Mouse (Mus musculus): ENCODE data around the gene H2-Q4.
"Not testable (repeated sequence)": the region's sequence is repeated elsewhere in the genome, so short reads cannot be mapped to it uniquely, and the experiment has no call there.

Gene H2-Q4

DNA sequence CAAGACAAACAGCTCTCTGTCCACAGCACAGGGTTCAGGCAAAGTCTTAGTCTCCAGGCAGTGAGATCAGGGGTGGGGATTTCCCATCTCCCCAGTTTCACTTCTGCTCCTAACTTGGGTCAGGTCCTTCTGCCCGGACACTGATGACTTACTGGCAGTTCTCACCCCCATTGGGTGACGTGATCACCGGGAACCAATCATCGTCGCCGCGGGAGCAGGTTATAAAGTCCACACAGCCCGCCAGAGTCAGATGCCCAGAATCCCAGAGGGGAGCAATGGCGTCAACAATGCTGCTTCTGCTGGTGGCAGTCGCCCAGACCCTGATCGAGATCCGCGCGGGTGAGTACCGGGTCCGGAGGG lies at the start of gene H2-Q4:
Gene H2-Q4 (plus strand): TSS at position 249 of the 360 bp plus-strand sequence.
- peak; percentile 84 for DNase-seq (ENCODE audit: extremely low spot score)

DNA sequence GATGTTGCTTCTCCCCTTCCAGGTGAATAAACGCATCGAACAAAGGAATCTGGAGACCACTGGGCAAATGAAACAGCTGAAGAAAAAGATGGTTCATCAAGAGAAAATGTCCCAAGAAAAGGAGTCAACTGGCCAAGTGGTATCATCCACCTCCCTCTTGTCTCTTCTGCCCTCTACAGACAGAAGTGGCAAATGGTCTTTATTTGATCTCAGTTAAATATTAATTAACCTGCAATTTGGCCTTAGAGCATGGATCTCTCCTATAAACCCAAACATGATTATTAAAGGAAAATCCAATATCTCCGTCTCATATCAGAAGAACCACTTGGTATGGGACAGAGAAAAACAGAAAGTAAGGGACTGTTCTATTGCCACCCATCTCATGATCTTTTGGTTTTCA lies 49.7 kb upstream of the H2-Q4 start:
- not testable (repeated sequence) for DNase-seq (ENCODE audit: extremely low spot score)

DNA sequence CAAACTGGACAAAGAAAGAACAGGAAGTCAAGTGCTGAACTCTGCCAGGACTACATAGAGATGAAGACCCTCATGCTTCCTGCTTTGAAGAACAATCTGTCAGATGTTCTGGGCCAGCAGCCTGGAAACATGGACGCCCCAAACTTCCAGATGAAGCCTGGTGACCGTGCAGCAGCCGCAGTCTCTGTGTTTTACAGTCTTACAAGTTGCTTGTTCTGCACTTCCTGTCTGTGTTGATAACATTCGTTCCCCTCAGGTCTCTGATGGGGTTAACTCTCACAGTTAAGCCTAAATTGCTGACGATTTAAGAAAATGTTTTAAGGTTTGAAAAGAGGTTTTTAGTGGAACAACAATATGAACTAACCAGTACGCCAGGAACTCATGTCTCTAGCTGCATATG lies 47.9 kb upstream of the H2-Q4 start:
- not testable (repeated sequence) for DNase-seq (ENCODE audit: extremely low spot score)

DNA sequence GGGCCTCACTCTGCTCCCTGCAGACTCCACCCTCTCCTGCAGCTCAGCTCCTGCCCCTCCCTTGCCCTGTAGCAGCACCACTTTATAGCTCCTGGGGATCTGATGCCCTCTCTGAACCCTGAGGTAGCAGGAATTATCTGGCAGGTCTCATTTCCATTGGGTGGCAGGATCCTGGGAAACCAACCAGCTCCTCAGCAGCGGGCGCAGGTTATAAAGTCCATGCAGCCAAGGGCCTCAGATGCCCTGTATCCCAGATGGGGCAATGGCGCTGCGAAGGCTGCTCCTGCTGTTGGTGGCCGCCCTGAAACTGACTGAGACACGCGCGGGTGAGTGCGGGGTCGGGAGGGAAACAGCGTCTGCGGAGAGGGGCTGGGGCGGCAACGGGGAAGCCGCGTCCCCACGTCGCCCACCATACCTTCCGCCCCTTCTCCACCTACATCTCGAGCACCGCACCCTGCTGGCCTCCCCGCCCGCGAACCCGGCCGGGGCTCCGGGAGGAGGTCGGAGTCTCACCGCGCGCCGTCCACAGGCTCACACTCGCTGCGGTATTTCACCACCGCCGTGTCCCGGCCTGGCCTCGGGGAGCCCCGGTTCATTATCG lies 37.2 kb upstream of the H2-Q4 start, which contains the start of gene H2-Q2:
Gene H2-Q2 (plus strand): TSS at position 172 of the 601 bp plus-strand sequence.
- DNase-seq (ENCODE audit: extremely low spot score) = no peak

DNA sequence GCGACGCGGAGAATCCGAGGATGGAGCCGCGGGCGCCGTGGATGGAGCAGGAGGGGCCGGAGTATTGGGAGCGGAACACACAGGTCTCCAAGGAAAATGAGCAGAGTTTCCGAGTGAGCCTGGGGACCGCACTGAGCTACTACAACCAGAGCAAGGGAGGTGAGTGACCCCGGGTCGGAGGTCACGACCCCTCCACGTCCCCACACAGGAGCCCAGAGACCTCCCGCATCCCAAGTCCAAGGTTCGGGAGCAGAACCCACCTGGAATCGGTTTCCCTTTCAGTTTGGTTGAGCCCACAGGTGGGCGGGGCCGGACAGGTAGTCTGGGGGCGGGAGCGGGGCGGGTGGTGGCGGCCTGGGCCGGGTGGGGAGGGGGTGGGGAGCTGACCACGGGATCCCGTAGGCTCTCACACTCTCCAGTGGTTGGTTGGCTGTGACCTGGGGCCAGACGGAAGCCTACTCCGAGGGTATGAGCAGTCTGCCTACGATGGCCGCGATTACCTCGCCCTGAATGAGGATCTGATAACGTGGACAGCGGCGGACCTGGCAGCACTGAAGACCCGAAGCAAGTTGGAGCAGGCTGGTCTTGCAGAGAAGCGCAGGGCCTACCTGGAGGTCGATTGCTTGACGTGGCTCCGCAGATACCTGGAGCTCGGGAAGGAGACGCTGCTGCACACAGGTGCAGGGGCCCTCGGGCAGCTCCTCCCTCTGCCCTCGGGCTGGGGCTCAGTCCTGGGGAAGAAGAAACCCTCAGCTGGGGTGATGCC lies 36.5 kb upstream of the H2-Q4 start:
- DNase-seq (ENCODE audit: extremely low spot score) = peak; percentile 25

DNA sequence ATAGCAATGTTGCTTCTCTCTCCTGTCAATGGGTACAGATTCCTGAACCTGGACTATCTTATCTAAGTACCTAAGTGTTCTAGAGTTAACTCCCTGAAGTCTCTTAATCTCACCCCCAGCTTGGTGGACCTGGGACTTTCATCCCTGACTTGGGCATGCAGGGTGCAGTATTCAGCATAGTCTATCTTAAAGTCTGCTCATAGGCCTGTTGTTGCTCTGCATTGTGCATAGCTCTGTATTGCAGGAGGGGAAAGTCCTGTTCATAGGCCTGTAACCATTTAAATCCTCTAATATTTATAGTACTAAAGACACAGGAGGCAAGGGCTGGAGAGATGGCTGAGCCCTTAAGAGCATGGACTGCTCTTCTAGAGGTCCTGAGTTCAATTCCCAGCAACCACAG lies 31.8 kb upstream of the H2-Q4 start:
- DNase-seq (ENCODE audit: extremely low spot score) = not testable (repeated sequence)

DNA sequence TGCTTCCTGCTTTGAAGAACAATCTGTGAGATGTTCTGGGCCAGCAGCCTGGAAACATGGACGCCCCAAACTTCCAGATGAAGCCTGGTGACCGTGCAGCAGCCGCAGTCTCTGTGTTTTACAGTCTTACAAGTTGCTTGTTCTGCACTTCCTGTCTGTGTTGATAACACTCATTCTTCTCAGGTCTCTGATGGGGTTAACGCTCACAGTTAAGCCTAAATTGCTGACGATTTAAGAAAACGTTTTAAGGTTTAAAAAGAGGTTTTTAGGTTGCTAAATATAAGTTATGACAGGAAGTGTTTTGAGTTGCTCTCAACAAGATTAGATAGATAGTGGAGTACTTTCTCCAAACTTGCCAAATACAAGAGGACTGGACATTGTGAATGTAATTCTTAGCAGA lies 26.1 kb upstream of the H2-Q4 start:
- DNase-seq (ENCODE audit: extremely low spot score) = not testable (repeated sequence)

DNA sequence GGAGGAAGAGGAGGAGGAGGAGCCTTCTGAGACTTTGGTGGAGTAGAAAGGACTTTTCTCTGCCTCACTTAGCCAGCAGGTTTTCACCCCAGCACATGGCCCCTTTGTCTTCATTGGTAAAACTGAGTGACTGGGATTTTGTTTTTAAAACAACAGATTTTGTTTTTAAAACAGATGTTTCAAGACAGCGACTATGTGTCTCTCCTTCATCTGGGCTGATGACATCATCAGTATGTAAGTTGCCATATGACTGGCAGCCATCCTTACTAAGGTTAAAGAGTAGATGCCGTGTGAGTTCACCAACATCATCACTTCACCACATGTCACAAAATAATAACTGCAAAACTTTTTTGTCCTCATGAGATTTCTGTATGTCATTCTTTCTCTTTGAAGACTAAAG lies 25.3 kb upstream of the H2-Q4 start:
- no peak for DNase-seq (ENCODE audit: extremely low spot score)

DNA sequence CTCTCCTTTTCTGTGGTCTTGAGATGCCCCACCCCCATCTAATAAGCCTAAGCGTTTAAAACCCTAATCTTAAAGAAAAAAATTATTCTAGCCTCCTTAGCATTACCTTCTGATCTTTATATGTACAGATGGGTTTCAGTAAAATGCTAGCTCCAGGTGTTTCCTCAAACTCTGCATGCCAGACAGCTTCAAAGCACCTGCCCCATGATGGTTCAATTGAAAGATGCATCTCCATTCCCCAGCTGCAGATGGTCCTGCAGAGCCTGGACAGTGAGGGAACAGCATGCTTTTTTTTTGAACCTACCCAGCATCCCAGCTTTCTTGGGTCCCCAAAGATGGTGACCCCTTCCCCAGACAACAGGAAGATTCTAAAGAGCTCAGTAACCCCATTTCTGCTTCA lies 22.3 kb upstream of the H2-Q4 start:
- DNase-seq (ENCODE audit: extremely low spot score) = no peak

DNA sequence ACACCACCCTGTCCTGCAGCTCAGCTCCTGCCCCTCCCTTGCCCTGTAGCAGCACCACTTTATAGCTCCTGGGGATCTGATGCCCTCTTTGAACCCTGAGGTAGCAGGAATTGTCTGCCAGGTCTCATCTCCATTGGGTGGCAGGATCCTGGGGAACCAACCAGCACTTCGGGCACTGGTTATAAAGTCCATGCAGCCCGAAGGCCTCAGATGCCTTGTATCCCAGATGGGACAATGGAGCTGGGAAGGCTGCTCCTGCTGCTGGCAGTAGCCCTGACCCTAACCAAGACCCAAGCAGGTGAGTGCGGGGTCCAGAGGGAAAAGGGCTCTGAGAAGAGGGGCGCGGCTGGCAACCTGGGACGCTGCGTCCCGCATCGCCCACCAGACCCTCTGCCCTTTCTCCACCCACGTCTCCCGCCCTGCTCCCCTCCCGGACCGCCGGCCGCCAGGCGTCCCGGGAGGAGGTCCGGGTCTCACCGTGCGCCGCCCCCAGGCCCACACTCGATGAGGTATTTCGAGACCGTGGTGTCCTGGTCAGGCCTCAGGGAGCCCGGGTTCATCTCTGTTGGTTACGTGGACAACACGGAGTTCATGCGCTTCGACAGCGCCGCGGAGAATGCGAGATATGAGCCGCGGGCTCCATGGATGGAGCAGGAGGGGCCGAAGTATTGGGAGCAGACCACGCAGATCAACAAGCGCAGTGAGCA lies 20.5 kb upstream of the H2-Q4 start:
- DNase-seq (ENCODE audit: extremely low spot score) = peak; percentile 12

DNA sequence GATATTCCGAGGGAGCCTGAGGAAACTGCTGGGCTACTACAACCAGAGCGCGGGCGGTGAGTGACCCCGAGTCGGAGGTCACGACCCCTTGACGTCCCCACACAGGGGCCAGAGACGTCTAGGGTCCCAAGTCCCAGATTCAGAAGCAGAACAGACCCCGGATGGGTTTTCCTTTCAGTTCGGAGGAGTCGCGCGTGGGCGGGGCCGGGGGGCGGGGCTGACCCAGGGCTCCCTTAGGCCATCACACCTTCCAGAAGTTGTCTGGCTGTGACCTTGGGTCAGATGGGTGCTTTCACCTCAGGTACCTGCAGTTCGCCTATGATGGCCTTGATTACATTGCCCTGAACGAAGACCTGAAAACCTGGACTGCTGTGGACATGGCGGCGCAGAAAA lies 20.0 kb upstream of the H2-Q4 start:
- peak; percentile 23 for DNase-seq (ENCODE audit: extremely low spot score)

DNA sequence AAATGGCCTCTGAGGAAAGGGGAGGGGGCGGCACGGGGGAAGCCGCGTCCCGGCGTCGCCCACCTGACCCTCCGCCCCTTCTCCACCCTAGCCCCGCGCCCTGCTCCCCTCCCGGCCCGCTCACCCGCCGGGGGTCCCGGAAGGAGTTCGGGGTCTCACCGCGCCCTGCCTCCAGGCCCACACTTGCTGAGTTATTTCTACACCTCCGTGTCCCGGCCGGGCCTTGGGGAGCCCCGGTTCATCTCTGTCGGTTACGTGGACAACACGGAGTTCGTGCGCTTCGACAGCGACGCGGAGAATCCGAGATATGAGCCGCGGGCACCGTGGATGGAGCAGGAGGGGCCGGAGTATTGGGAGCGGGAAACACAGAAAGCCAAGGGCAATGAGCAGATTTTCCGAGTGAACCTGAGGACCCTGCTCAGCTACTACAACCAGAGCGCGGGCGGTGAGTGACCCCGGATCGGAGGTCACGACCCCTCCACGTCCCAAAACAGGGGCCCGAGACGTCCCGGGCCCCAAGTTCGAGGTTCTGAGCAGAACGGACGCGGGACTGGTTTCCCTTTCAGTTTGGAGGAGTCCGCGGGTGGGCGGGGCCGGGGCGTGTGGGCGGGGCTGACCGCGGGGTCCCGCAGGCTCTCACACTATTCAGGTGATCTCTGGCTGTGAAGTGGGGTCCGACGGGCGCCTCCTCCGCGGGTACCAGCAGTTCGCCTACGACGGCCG lies 473 bp downstream of the H2-Q4 start:
- peak; percentile 38 for DNase-seq (ENCODE audit: extremely low spot score)

DNA sequence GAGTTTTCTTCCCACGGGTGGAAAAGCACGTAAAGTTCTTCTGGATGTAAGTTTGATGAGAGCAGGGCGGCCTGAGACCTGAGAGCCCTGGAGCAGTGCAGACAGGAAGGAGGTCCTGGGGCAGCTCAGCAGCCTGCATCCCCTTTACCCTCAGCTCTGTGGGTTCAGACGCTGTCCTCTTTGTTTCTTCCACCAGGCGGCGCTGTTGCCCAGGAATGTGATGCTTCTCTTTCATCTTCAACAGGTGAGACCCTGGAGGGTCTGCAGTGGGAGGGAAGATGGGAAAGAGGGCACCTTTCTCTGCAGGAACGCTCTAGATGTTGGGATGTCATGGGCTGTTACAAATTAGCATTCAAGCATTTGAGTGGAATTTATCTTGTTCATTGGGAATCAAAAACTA lies 10.4 kb downstream of the H2-Q4 start:
- DNase-seq (ENCODE audit: extremely low spot score) = peak; percentile 34

DNA sequence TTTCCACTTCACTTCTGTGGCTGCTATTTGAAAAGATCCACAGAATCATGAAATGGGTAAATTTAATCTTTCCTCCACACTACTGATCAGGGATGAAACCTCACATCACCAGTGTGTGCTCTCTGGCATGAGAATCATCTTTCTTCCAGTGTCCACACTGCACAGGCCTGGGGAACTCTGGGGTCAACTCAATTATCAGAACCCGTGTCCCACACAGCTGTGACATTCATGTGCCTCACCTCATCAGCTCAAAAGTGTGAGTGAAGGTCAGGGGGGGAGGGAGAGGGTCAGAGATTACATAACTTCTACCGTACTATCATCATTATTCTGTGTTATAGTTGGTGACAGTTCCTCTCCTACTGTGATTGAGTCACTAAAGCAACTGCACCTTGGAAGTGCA lies 13.3 kb downstream of the H2-Q4 start:
- not testable (repeated sequence) for DNase-seq (ENCODE audit: extremely low spot score)

DNA sequence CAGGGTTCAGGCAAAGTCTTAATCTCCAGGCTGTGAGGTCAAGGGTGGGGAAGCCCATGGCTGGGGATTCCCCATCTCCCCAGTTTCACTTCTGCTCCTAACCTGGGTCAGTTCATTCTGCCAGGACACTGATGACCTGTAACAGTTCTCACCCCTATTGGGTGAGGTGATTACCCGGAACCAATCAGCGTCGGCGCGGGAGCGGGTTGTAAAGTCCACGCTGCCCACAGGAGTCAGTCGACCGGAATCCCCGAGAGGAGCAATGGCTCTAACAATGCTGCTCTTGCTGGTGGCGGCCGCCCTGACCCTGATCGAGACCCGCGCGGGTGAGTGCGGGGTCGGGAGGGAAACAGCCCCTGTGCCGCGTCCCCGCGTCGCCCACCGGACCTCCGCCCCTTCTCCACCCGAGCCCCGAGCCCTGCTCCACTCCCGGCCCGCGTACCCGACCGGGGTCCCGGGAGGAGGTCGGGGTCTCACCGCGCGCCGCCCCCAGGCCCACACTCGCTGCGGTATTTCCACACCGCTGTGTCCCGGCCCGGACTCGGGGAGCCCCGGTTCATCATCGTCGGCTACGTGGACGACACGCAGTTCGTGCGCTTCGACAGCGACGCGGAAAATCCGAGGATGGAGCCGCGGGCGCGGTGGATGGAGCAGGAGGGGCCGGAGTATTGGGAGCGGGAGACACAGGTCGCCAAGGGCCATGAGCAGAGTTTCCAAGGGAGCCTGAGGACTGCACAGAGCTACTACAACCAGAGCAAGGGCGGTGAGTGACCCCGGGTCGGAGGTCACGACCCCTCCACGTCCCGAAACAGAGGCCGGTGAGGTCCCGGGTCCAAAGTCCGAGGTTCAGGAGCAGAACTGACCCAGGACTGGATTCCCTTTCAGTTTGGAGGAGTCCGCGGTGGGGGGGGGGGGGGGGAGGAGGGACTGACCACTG lies 14.7 kb downstream of the H2-Q4 start:
- peak; percentile 7 for DNase-seq (ENCODE audit: extremely low spot score)

DNA sequence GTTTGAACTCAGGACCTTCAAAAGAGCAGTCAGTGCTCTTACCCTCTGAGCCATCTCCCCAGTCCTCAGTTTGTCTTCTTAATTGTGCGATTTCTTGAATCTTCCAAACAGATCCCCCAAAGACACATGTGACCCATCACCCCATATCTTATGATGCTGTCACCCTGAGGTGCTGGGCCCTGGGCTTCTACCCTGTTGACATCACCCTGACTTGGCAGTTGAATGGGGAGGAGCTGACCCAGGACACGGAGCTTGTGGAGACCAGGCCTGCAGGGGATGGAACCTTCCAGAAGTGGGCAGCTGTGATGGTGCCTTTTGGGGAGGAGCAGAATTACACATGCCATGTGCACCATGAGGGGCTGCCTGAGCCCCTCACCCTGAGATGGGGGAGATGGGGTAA lies 17.5 kb downstream of the H2-Q4 start:
- DNase-seq (ENCODE audit: extremely low spot score) = not testable (repeated sequence)

DNA sequence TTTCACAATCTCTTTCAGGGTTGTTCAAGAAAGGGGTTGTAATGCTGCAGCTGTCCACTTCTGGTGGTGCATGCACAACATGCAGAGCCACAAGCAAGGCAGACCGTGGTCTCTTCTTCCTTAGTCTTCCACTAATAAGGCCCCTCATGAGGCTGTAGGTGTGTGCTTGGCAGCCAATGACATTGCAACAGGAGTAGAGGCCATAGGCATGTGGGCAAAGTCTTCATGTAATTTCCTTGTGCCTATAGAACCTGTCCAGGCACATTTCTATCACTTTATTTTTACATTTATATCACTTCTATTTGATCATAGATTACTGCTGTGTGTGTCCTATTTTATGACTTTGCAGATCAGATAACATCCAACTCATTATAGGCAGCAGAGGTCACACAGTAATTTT lies 33.6 kb downstream of the H2-Q4 start:
- DNase-seq (ENCODE audit: extremely low spot score) = not testable (repeated sequence)

DNA sequence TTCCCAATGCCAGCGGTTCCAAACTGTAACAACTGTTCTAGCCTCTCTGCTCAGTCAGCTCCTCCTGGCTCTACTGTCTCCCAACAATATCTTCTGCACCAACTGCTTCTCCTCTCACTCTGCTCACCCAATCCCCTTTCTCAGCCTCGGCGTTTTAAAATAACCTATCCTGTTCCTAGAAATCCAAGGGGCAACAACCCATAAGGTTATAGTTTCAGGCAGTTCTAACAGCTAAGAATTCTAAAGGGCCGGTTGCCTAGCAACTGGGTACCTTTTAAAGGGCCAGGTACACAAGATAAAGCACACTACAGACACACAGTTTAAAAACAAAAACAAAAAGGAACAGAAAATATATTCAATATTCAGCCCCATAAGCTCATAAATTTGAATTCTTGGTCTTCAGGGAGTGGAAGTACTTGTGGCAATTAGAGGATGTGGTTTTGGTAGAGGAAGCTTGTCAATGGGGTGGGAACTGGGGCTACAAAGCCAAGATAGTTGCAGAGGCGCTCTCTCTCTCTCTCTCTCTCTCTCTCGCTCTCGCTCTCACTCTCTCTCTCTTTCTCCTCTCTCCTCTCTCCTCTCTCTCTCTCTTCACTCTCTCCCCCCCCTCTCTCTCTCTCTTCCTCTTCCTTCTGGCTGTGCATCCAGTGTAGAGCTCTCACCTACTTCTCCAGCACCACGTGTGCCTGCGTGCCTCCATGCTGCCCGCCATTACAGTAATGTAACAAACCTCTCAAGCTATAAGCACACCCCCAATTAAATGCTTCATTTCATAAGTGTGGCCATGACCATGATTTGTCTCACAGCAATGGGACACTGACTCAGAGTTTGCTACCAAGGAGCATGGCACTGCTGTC lies 36.1 kb downstream of the H2-Q4 start:
- not testable (repeated sequence) for DNase-seq (ENCODE audit: extremely low spot score)

DNA sequence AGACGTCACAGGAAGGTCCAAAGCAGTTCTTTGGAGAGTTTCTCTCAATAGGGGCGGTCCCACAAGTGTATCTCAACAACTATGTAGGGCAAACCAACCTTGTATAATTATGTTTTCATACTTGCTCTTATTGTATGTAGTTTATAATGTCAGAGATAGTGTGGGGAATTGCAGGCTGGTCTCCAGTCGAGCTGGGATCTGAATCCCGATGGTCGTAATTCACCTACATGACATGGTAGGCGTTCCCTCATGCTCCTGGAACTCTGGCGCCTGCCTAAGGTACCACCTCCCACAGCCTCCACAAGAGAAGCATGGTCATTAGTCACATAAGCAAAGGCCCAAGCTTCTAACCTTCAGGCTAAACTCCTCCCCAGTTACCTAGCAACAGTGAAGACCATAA lies 39.4 kb downstream of the H2-Q4 start:
- DNase-seq (ENCODE audit: extremely low spot score) = no peak

DNA sequence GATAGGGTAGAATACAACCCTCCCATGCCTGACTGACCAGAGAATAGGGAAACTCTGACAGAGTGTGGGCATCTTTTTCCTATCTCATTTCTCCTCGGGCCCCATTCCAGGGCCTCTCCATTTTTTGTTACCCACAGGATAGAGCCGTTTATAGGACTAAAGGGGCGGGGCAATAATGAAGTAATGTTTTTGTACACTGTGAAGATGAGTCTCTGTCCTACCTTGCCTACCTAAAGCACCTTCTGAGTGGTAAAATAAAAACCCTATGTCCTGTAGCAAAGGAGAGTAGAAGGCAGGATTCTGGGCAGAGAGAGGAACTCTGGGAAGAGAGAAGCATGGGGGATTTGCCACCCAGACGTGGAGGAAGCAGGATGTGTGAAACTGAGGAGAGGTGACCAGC lies 40.1 kb downstream of the H2-Q4 start:
- DNase-seq (ENCODE audit: extremely low spot score) = not testable (repeated sequence)

Data from embryo, embryonic 9.5 days (tissue).